Mouse (Mus musculus) adrenal gland, postnatal 4 days (tissue): ENCODE measurements around the gene Gatd1. TPM values are rescaled to one million over a fixed set of nuclear protein-coding genes. Genes with fewer than 3 reads are reported as not detected.
"Not testable (repeated sequence)": the region's sequence is repeated elsewhere in the genome, so short reads cannot be mapped to it uniquely, and the experiment has no call there.

Source experiments
- DNase-seq, 2 experiments: peaks; one replicate each; pipeline ENCODE4 v3.0.0; 2021 to 2022; ENCODE audit warnings: low spot score in 2 of 2, mixed read lengths in 2 of 2
- long read RNA-seq, 2 experiments: library from polyadenylated mRNA; stranded (forward); transcript quantifications; one replicate each; pipeline ENCODE4 v2.0.0; 2021
- total RNA-seq, 2 experiments: library from RNA; stranded (reverse); gene quantifications; 2 replicates each; pipeline ENCODE4 v1.2.3; 2021

Gatd1 gene
- 10 to 100 TPM; 44.9 to 50.6 TPM for total RNA-seq
- long read RNA-seq, experiment 1, transcript Gatd1-201 (8 exons, 1,898 nt): major isoform, 35 of 42 reads
- long read RNA-seq, experiment 1, partial matches to known transcripts: 1 of 42 reads
- long read RNA-seq, experiment 1, other reads (novel, unspliced or antisense): 6 of 42 reads
- long read RNA-seq, experiment 2, transcript Gatd1-201 (8 exons, 1,898 nt): major isoform, 26 of 37 reads
- long read RNA-seq, experiment 2, partial matches to known transcripts: 1 of 37 reads
- long read RNA-seq, experiment 2, other reads (novel, unspliced or antisense): 8 of 37 reads

- DNase-seq: peak; percentile 99 to 100
Measured at GRCm38 (mm10) chr7:141413809-141414584, at the start of gene Gatd1. Gatd1 (minus strand) TSS chr7:141414136.

- DNase-seq: no peak
Measured at GRCm38 (mm10) chr7:141462333-141462821, 48.4 kb upstream of the Gatd1 start.

- DNase-seq: peak in 1 of 2 experiments; percentile 2
Measured at GRCm38 (mm10) chr7:141461521-141462332, 47.8 kb upstream of the Gatd1 start.

- DNase-seq: no peak
Measured at GRCm38 (mm10) chr7:141460391-141461113, 46.6 kb upstream of the Gatd1 start, which contains the start of gene Cracr2b. Cracr2b (plus strand) TSS chr7:141461094.

- no peak for DNase-seq
Measured at GRCm38 (mm10) chr7:141460001-141460390, 46.1 kb upstream of the Gatd1 start.

GRCm38 (mm10) chr7:141459301-141459711 is 45.4 kb upstream of the Gatd1 start:
- DNase-seq: no peak

- DNase-seq: no peak
Measured at GRCm38 (mm10) chr7:141458661-141459060, 44.7 kb upstream of the Gatd1 start.

GRCm38 (mm10) chr7:141457986-141458660 is 44.2 kb upstream of the Gatd1 start:
- DNase-seq: no peak

- DNase-seq: no peak
Measured at GRCm38 (mm10) chr7:141457236-141457635, 43.3 kb upstream of the Gatd1 start.

- no peak for DNase-seq
Measured at GRCm38 (mm10) chr7:141456739-141457138, 42.8 kb upstream of the Gatd1 start.

GRCm38 (mm10) chr7:141455610-141456314 is 41.8 kb upstream of the Gatd1 start:
- DNase-seq: peak in 1 of 2 experiments; percentile 54

- peak; percentile 90 to 91 for DNase-seq
Measured at GRCm38 (mm10) chr7:141454967-141455551, 41.1 kb upstream of the Gatd1 start, which contains the start of gene Pnpla2. Pnpla2 (plus strand) TSS chr7:141455198.

GRCm38 (mm10) chr7:141453636-141454035 is 39.7 kb upstream of the Gatd1 start:
- no peak for DNase-seq

GRCm38 (mm10) chr7:141451928-141452327 is 38.0 kb upstream of the Gatd1 start:
- DNase-seq: no peak

- DNase-seq: peak; percentile 89
Measured at GRCm38 (mm10) chr7:141447110-141447991, 33.4 kb upstream of the Gatd1 start, which contains the start of gene Rplp2. Rplp2 (plus strand) TSS chr7:141447370.

GRCm38 (mm10) chr7:141446374-141446773 is 32.4 kb upstream of the Gatd1 start:
- DNase-seq: not testable (repeated sequence)

GRCm38 (mm10) chr7:141443828-141444237 is 29.9 kb upstream of the Gatd1 start, which contains the start of gene Pidd1:
Pidd1 (minus strand) TSS chr7:141444025.
- DNase-seq: peak in 1 of 2 experiments; percentile 37
